Mouse (Mus musculus) liver, adult 2 months (tissue): Measurements from ENCODE around the gene Fbxl18.

Source experiments
- CTCF ChIP-seq: fragments of 200-500 bp; IDR thresholded peaks from 2 replicates; pipeline ENCODE4 v1.5.1; 2011; ENCODE audit warnings: low read depth, low read length, control low read depth
- POLR2A ChIP-seq: fragments of 200-500 bp; IDR thresholded peaks from 2 replicates; pipeline ENCODE4 v1.6.1; 2011; ENCODE audit warnings: low read length, control low read depth; ENCODE audit not compliant: insufficient read depth; ENCODE audit errors: extremely low read depth

DNA sequence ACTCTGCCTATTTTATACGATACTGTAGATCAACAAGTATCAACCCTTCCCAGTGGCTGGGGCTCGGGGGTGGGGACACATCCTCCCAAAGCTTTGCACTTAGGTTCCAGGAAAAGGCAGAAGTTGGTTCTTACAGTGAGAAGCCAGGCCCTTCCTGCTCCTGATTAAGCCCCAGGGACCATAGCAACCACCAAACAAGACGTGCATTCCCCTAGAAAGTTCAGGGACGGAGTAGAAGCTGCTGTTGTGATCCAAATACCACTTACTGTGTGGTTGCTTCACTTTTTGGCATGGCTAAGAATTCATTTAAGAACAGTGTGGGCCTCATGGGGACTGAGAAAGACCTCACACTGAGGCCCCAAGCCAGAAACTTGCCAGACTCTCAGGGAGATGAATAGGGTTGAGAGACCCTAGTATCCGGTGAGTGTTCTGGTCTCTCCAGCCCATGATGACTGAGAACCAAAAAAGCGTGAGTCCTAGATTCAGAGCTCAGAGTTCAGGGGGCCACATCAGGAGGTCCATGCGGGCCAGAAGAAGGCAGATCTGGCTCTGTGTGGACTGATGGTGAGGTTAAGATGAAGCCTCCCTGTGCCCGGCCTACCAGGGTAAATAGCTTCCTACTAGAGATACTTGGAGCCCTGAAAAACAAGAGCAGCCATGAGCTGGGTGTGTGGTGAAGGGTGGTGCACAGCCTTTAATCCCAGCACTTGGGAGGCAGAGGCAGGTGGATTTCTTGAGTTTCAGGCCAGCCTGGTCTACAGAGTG is 53.7 kb downstream of the Fbxl18 start:
- TF ChIP-seq CTCF (no peak), POLR2A (no peak)
